Mouse (Mus musculus) midbrain, embryonic 11.5 days (tissue): ENCODE results near the gene Thsd1. TPM values are rescaled to one million over a fixed set of nuclear protein-coding genes. Genes with fewer than 3 reads are reported as not detected.
A peak's percentile ranks its signal among the peaks of the same experiment; 100 is the strongest.

Source experiments
- ATAC-seq: fragments of 200-750 bp; cut with Nextera tagmentation; 2 replicates; pipeline ENCODE4 v1.8.0; 2017; ENCODE audit warnings: moderate TSS enrichment, moderate library complexity; ENCODE audit not compliant: low FRiP score
- DNase-seq: peaks from one replicate; pipeline ENCODE4 v3.0.0; 2015; ENCODE audit warnings: low spot score; ENCODE audit errors: missing footprints
- H3K27ac ChIP-seq: fragments of 300-500 bp; sonication (generic); 2 replicates; pipeline ENCODE4 v1.5.1; 2014; ENCODE audit warnings: low read depth, low read length
- H3K27me3 ChIP-seq: fragments of 300-500 bp; sonication (generic); 2 replicates; pipeline ENCODE4 v1.6.1; 2014; ENCODE audit warnings: mild to moderate bottlenecking, low read length, moderate library complexity, mixed read lengths; ENCODE audit not compliant: control insufficient read depth, insufficient read depth
- H3K36me3 ChIP-seq: fragments of 300-500 bp; sonication (generic); 2 replicates; pipeline ENCODE4 v1.6.1; 2014; ENCODE audit warnings: mild to moderate bottlenecking, low read length, moderate library complexity, mixed read lengths; ENCODE audit not compliant: control insufficient read depth, insufficient read depth
- H3K4me1 ChIP-seq: fragments of 300-500 bp; sonication (generic); 2 replicates; pipeline ENCODE4 v1.6.1; 2014; ENCODE audit warnings: low read length; ENCODE audit not compliant: control insufficient read depth, insufficient read depth
- H3K4me2 ChIP-seq: fragments of 300-500 bp; sonication (generic); 2 replicates; pipeline ENCODE4 v1.6.1; 2014; ENCODE audit warnings: mild to moderate bottlenecking, moderate library complexity
- H3K4me3 ChIP-seq: fragments of 300-500 bp; sonication (generic); 2 replicates; pipeline ENCODE4 v1.5.1; 2014; ENCODE audit warnings: low read depth, low read length
- H3K9ac ChIP-seq: fragments of 300-500 bp; sonication (generic); 2 replicates; pipeline ENCODE4 v1.6.1; 2014; ENCODE audit warnings: low read length
- H3K9me3 ChIP-seq: fragments of 300-500 bp; sonication (generic); 2 replicates; pipeline ENCODE4 v1.6.1; 2016; ENCODE audit warnings: low read length; ENCODE audit not compliant: control insufficient read depth
- WGBS: fragments of 180-500 bp; shearing (Covaris S2); extraction: QIAGEN DNeasy Blood & Tissue Kit; methylation state at CpG from one replicate; pipeline ENCODE4 v1.1.7; 2014; 5-methylcytosine and 5-hydroxymethylcytosine counted together
- polyA plus RNA-seq: library from polyadenylated mRNA; unstranded; fragments of >200 nt; fragmentation: Nextera tagmentation; extraction: Ambion mirVana; gene quantifications from 2 replicates; pipeline ENCODE4 v1.2.1, GENCODE M21; 2014

Thsd1 gene
- polyA plus RNA-seq, 1 experiment from 2014 or later, result 8.3 TPM

DNA sequence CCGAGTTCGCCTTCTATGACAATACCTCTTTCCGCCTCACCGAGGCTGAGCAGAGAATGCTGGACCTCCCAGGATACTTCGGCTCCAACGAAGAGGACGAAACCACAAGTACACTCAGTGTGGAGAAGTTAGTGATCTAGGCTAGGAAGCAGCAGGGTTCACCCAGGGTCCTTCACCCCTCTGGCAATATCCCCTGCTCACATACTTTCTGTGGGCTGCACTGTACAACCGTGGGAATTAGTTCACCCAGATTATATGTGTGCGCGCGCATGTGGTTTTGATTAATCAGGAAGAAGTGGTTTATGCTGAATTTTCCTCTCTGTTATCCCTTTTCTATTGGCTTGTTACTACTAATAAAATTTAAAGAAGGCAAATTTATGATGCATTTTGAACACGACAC is 32.4 kb downstream of the Thsd1 start:
- no peak overlapping the region for H3K4me2 ChIP-seq
- H3K9ac ChIP-seq, result no peak overlapping the region
- 75% methylated on average over 12 of the region's 12 CpGs for WGBS
- no peaks in the 10 kb centered on the region for H3K27me3 ChIP-seq
- no peak for ATAC-seq
- H3K9me3 ChIP-seq, result no peaks in the 10 kb centered on the region
- no peak overlapping the region for H3K4me3 ChIP-seq
- no peaks in the 10 kb centered on the region for H3K36me3 ChIP-seq
- no peak for DNase-seq
- no peaks in the 10 kb centered on the region for H3K4me1 ChIP-seq
- H3K27ac ChIP-seq, result no peak overlapping the region

DNA sequence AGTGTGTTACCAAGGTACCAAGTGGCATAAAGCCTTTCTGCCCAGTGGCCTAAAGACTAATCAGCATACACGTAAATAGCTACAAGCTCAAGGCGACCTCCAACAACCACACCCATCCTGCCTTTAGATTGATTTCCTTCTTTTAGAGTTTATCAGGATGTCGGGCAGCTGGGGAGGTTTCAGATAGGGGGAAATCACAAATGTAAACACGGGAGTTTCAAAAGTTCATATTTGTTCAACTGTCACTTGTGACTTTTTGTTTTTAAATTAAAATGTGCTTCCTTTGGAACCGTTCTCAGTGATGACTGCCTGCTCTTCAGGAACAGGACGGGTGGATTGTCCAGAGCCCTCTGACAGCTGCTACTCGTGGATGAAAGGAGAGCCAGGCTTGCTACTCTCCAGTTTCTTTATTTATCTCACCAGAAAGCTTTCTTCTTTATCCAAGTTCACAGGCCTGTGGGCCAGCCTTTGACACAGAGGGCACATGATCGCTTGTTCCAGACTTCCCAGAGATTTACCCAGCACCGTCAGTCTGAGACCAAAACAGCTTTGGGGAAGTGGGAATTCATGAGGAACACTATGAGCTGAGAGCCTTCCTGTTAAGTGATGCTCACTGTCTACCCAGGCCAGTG is 33.1 kb downstream of the Thsd1 start:
- ATAC-seq, result no peak
- no peak overlapping the region for H3K9ac ChIP-seq
- WGBS, result 53% methylated on average over 9 of the region's 9 CpGs
- H3K27ac ChIP-seq, result no peak overlapping the region
- no peak overlapping the region for H3K4me2 ChIP-seq
- H3K9me3 ChIP-seq, result no peaks in the 10 kb centered on the region
- no peaks in the 10 kb centered on the region for H3K4me1 ChIP-seq
- H3K27me3 ChIP-seq, result no peaks in the 10 kb centered on the region
- H3K36me3 ChIP-seq, result no peaks in the 10 kb centered on the region
- DNase-seq, result no peak
- no peak overlapping the region for H3K4me3 ChIP-seq

DNA sequence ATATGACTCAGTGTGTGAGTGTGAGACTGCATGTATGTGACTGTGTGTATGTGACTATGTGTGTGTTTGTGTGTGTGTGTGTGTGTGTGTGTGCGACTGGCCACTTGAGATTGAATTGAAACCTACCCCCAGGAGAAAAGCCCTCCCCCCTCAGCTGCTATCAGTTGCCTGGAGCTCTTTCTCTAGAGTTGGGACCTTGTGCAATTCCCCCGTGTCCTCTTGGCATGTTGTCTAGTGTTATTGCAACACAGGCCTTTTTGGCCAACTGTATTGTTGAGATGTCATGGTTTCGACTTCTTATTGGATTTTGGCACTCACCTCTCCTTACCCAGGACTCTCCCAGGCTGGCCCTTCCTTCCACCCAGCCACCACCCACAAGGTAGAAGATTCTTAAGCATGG is 35.2 kb downstream of the Thsd1 start:
- ATAC-seq (no peak), DNase-seq (no peak)
- no peaks in the 10 kb centered on the region for H3K9me3 ChIP-seq
- H3K4me1 ChIP-seq, result no peaks in the 10 kb centered on the region
- no peak overlapping the region for H3K27ac ChIP-seq
- no peak overlapping the region for H3K4me2 ChIP-seq
- no peaks in the 10 kb centered on the region for H3K36me3 ChIP-seq
- no peak overlapping the region for H3K9ac ChIP-seq
- H3K4me3 ChIP-seq, result no peak overlapping the region
- no peaks in the 10 kb centered on the region for H3K27me3 ChIP-seq
- WGBS, result 87% methylated on average over 3 of the region's 3 CpGs

DNA sequence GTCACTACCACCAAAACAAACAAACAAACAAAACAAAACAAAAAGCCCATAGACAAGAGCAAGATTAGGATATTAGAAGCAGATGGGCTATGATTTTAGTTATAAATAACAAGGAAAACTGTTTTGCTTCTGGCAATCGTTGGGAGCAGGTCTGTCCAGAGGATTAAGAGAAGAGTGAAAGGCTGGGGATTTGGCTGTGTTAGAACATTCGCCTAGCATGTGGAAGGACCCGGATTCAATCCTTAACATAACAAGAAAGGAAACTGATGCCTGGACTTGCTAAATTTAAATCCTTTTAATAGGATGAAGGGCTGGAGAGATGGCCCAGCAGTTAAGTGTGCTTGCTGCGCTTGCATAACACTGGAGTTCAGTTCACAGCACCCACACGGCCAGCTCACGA is 37.2 kb downstream of the Thsd1 start:
- 75% methylated on average over 6 of the region's 6 CpGs for WGBS
- no peaks in the 10 kb centered on the region for H3K27me3 ChIP-seq

DNA sequence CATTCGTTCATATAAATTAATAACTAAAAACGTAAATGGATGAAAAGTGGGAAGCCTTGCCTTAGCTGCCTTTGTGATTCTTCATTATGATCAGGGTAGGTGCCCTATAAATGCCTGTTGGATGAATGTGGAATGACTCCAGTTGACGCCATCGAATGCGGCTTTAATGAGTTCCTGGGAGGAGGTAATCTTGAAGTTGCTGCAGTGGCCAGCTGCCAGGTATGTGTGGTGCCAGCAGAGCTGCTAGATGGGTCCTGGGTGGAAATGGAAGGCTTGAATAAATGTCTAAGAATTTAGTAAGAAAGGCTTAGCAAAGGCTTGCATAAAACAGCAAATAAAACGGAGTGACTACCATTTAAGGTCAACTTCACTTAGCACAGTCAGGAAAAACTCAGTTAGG is 37.7 kb downstream of the Thsd1 start:
- H3K27ac ChIP-seq, result no peak overlapping the region
- no peak for ATAC-seq
- 91% methylated on average over 6 of the region's 6 CpGs for WGBS

More for the DNA sequence above, 37.2 kb downstream of the Thsd1 start:
- H3K4me3 ChIP-seq, result no peak overlapping the region
- H3K9ac ChIP-seq, result no peak overlapping the region
- no peaks in the 10 kb centered on the region for H3K9me3 ChIP-seq
- H3K36me3 ChIP-seq, result no peaks in the 10 kb centered on the region
- no peak for DNase-seq
- H3K27ac ChIP-seq, result no peak overlapping the region
- no peaks in the 10 kb centered on the region for H3K4me1 ChIP-seq
- no peak overlapping the region for H3K4me2 ChIP-seq
- no peak for ATAC-seq

DNA sequence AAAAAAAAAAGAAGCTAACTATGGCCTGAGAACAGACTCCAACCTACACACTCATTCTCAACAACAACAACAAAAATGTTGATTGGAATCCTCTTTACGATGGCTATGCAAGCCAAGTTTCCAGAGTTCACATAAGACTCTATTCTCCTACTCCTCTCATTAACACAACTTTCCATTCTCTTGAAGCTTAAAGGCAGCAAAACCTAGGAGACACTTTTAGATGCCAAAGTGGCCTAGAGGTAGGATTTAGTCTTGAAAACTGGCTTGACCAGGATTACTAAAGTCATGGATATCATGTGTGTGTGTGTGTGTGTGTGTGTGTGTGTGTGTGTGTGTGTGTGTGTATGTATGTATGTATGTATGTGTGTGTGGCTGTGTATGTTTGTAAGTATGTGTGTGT is 38.1 kb downstream of the Thsd1 start:
- Histone ChIP-seq H3K9me3 (no peaks in the 10 kb centered on the region), H3K4me3 (no peak overlapping the region), H3K4me1 (no peaks in the 10 kb centered on the region), H3K36me3 (no peaks in the 10 kb centered on the region), H3K4me2 (no peak overlapping the region), H3K27me3 (no peaks in the 10 kb centered on the region), H3K9ac (no peak overlapping the region), H3K27ac (no peak overlapping the region)
- DNase-seq (no peak), ATAC-seq (no peak)
- WGBS, result 93% methylated on average over 1 of the region's 1 CpGs

More for the DNA sequence above, 37.7 kb downstream of the Thsd1 start:
- Histone ChIP-seq H3K4me1 (no peaks in the 10 kb centered on the region), H3K27me3 (no peaks in the 10 kb centered on the region), H3K9me3 (no peaks in the 10 kb centered on the region), H3K36me3 (no peaks in the 10 kb centered on the region), H3K4me3 (no peak overlapping the region), H3K4me2 (no peak overlapping the region), H3K9ac (no peak overlapping the region)
- no peak for DNase-seq

DNA sequence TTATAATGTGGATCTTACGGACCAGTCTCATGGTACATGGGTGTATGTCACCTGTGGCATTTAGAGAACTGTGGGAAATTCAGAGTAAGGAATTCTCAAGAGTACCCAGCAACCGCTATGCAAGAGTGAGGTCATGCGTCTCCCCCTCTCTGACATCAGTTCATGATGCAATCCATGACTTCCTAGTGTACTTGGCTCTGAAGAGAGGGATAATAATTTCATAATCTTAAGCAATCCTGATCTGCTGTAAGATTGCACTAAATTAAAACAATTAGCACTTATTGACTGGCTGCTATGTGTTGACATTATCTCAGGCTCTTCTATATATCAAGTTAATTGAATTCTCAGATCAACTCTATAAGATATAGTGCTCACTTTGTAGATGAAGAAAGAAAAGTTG is 39.7 kb downstream of the Thsd1 start:
- ATAC-seq, result no peak
- H3K9me3 ChIP-seq, result no peaks in the 10 kb centered on the region
- no peaks in the 10 kb centered on the region for H3K36me3 ChIP-seq
- no peak overlapping the region for H3K27ac ChIP-seq
- 87% methylated on average over 3 of the region's 3 CpGs for WGBS
- no peak for DNase-seq
- no peaks in the 10 kb centered on the region for H3K27me3 ChIP-seq
- no peak overlapping the region for H3K9ac ChIP-seq
- H3K4me1 ChIP-seq, result no peaks in the 10 kb centered on the region
- no peak overlapping the region for H3K4me2 ChIP-seq
- no peak overlapping the region for H3K4me3 ChIP-seq

DNA sequence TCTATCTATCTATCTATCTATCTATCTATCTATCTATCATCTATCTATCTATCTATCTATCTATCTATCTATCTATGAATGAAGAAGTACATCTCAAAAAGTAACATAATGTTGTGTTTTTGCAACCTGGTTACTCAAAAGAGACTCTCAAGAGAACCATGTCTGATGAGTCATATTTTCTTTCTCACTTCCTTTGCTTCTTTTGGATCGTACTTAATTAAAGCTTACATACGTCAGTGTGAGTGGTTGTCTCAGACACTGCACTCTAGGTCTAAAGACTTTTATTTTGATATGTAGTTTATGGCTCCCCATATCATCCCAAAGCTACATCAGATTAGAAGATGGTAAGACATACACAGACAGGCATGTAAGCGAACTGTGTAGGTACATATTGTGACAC is 46.0 kb downstream of the Thsd1 start:
- no peak for ATAC-seq
- Histone ChIP-seq H3K4me2 (no peak overlapping the region), H3K9me3 (no peaks in the 10 kb centered on the region), H3K27me3 (no peaks in the 10 kb centered on the region), H3K4me3 (no peak overlapping the region), H3K36me3 (no peaks in the 10 kb centered on the region), H3K4me1 (no peaks in the 10 kb centered on the region), H3K27ac (no peak overlapping the region), H3K9ac (no peak overlapping the region)
- peak; percentile 59 for DNase-seq
- 92% methylated on average over 3 of the region's 3 CpGs for WGBS

DNA sequence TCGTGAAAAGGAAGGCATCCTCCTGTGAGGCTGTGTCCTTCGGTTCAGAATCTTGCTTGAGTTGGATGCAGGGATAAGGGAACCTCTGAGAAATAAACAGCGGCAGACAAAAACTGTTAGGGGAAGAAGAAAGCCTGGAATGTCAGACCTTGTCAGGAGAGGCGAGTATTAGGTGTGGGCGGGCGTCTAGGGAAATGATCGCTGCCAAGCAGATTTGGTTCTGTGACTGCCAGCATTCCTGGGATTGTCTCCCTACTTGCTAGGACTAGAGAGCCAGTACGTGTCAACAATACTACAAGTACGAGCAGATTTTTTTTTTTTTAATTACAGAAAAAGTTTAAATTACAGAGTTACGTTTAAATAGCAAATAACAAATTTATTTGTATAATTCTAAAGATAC is 47.5 kb downstream of the Thsd1 start:
- Histone ChIP-seq H3K9me3 (no peaks in the 10 kb centered on the region), H3K27me3 (no peaks in the 10 kb centered on the region), H3K27ac (no peak overlapping the region), H3K4me1 (no peaks in the 10 kb centered on the region), H3K4me3 (no peak overlapping the region), H3K4me2 (no peak overlapping the region), H3K9ac (no peak overlapping the region), H3K36me3 (no peaks in the 10 kb centered on the region)
- no peak for DNase-seq
- ATAC-seq, result no peak
- 81% methylated on average over 10 of the region's 10 CpGs for WGBS
